ENCODE assay signal across 21 mouse cellular contexts in the genomic region with DNA sequence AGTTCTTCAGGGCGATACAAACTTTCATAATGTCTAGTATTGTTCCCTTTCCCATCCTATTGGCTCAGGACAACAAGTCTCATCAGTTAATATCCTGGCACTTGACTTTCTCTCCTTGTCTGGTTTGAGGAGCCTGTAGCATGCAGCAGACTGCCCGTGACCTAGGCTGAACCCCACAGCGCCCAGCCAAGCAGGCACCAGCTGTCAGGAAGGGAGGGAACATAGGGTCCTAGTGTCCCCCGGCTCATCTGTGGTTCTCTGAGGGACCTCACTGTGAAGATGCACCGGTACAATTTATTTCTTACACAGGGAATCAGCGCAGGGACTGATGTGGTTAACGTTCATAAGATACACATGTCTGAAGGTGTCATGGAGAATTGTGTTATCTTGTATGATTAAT. TPM values are rescaled to one million over a fixed set of nuclear protein-coding genes. Genes with fewer than 3 reads are reported as not detected.
DNase-seq lines count a peak whose midpoint lies in the region; ATAC-seq and TF ChIP-seq lines count a peak whose summit lies in the region.
"Had no signal": no experiment of that assay in that cellular context is flagged by ENCODE, and none has a peak within 500 bp of the region (broad histone marks: within the 10 kb centered on the region; RNA-seq: fewer than 3 reads in every experiment).

No protein-coding gene starts in this region.

- H3K36me3 ChIP-seq in lung, postnatal 0 days (ENCODE audit: insufficient read depth, low read length) = no peaks in the 10 kb centered on the region
- H3K36me3 ChIP-seq in embryonic facial prominence, embryonic 10.5 days (replicated peaks) = no peaks in the 10 kb centered on the region
- H3K36me3 ChIP-seq: intestine, embryonic 15.5 days; liver, embryonic 12.5 days; midbrain, embryonic 10.5 days; stomach, embryonic 15.5 days had no signal

- 53% methylated on average over 7 of the region's 7 CpGs for WGBS in lung, postnatal 0 days
- 62% methylated on average over 7 of the region's 7 CpGs for WGBS in embryonic facial prominence, embryonic 10.5 days

- peak; percentile 92 for DNase-seq in heart, adult 11 months
- DNase-seq in heart, postnatal 25 days (ENCODE audit: low spot score) = no peak
- DNase-seq in lung, postnatal 0 days (ENCODE audit: low spot score) = peak; percentile 16
- DNase-seq in lung, postnatal 14 days = no peak
- peak; percentile 32 for DNase-seq in embryo, embryonic 10.5 days (ENCODE audit: low spot score)
- DNase-seq in embryonic facial prominence, embryonic 10.5 days (ENCODE audit: low spot score) = peak; percentile 30
- DNase-seq in frontal cortex, postnatal 14 days (ENCODE audit: low spot score in 2 of 2) = no peak
- DNase-seq: adrenal gland, postnatal 36 days; cerebellum, adult 8-10 months; forebrain, postnatal 0 days; heart, postnatal 14 days; right cerebral cortex, postnatal 14 days had no signal

- TF ChIP-seq EP300 in lung, postnatal 0 days (IDR thresholded peaks at IDR 0.05) = no peak

- no peaks in the 10 kb centered on the region for H3K27me3 ChIP-seq in lung, postnatal 0 days (replicated peaks; ENCODE audit: insufficient read depth, low read length)
- H3K27me3 ChIP-seq in embryonic facial prominence, embryonic 10.5 days (replicated peaks; ENCODE audit: low read depth, poor library complexity, severe bottlenecking) = no peaks in the 10 kb centered on the region
- H3K27me3 ChIP-seq: intestine, embryonic 15.5 days; liver, embryonic 12.5 days; Patski; stomach, embryonic 15.5 days had no signal

- H3K9me3 ChIP-seq in lung, postnatal 0 days (ENCODE audit: low read length) = no peaks in the 10 kb centered on the region
- no peaks in the 10 kb centered on the region for H3K9me3 ChIP-seq in embryonic facial prominence, embryonic 10.5 days
- H3K9me3 ChIP-seq: intestine, embryonic 15.5 days; liver, embryonic 12.5 days; midbrain, embryonic 10.5 days; stomach, embryonic 15.5 days had no signal

- 0 out of 2 replicates have a peak, but pooled peaks have one; percentile 16 for ATAC-seq in lung, postnatal 0 days
- ATAC-seq: activated CD4-positive, CD25-positive, alpha-beta regulatory T cell, adult 4 months; forebrain, postnatal 0 days; intestine, embryonic 15.5 days; liver, embryonic 12.5 days; Patski had no signal

- no peak overlapping the region for H3K4me2 ChIP-seq in lung, postnatal 0 days (replicated peaks; ENCODE audit: low read depth, low read length)
- H3K4me2 ChIP-seq: heart, embryonic 11.5 days; intestine, embryonic 15.5 days; liver, embryonic 12.5 days; stomach, embryonic 15.5 days had no signal

- intact Hi-C loops in heart, postnatal 25 days (cut with DNase I) = loop anchor here (2.0 to 5.0 kb wide), 3 partner anchors 84 to 376 kb away; no protein-coding TSS in a partner anchor

- H3K4me1 ChIP-seq in lung, postnatal 0 days (ENCODE audit: insufficient read depth, low read depth, low read length) = 0 out of 2 replicates have a peak, but pooled peaks cover 5% of the 10 kb centered on the region
- peaks cover 15% of the 10 kb centered on the region for H3K4me1 ChIP-seq in embryonic facial prominence, embryonic 10.5 days
- H3K4me1 ChIP-seq: intestine, embryonic 15.5 days; liver, embryonic 12.5 days; stomach, embryonic 15.5 days had no signal

- no peak overlapping the region for H3K27ac ChIP-seq in lung, postnatal 0 days (ENCODE audit: low read length)
- no peak overlapping the region for H3K27ac ChIP-seq in embryonic facial prominence, embryonic 10.5 days (replicated peaks)
- H3K27ac ChIP-seq: intestine, embryonic 15.5 days; kidney, postnatal 0 days; liver, embryonic 12.5 days; midbrain, embryonic 10.5 days; stomach, embryonic 15.5 days had no signal

- no peak overlapping the region for H3K4me3 ChIP-seq in lung, postnatal 0 days (ENCODE audit: low read depth, low read length)
- H3K4me3 ChIP-seq in embryonic facial prominence, embryonic 10.5 days = no peak overlapping the region
- H3K4me3 ChIP-seq: intestine, embryonic 15.5 days; liver, embryonic 12.5 days; midbrain, embryonic 10.5 days; stomach, embryonic 15.5 days had no signal

- H3K9ac ChIP-seq in lung, postnatal 0 days (replicated peaks; ENCODE audit: low read depth) = no peak overlapping the region
- H3K9ac ChIP-seq: forebrain, postnatal 0 days; intestine, embryonic 15.5 days; liver, embryonic 12.5 days; stomach, embryonic 15.5 days had no signal

- TF ChIP-seq CTCF in lung, postnatal 0 days (IDR thresholded peaks at IDR 0.05) = no peak

RNA-seq across cellular contexts. Expression of a gene that starts 52.3 kb away (rescaled TPM):
- 1 to 10 TPM; 1.4 to 2.2 TPM for total RNA-seq in heart, postnatal 25 days (2021)
- polyA plus RNA-seq in lung, postnatal 0 days (2015; fragmentation: Nextera tagmentation; extraction: Ambion mirVana) = 6.3 and 8.2 TPM in 2 replicates
- polyA plus RNA-seq in embryonic facial prominence, embryonic 10.5 days (2016; fragmentation: Nextera tagmentation; extraction: Ambion mirVana) = 1.8 and 2.1 TPM in 2 replicates
- polyA plus RNA-seq: Patski had no signal

RNA-seq across cellular contexts. Expression of a gene that starts 52.6 kb away (rescaled TPM):
- 1 to 10 TPM in 1 of 2 experiments, under 1 TPM in 1; 0.86 to 1.7 TPM for total RNA-seq in heart, postnatal 25 days (2021)
- 0.39 and 0.44 TPM in 2 replicates for polyA plus RNA-seq in lung, postnatal 0 days (2015; fragmentation: Nextera tagmentation; extraction: Ambion mirVana)
- 0.05 and 0.13 TPM in 2 replicates for polyA plus RNA-seq in embryonic facial prominence, embryonic 10.5 days (2016; fragmentation: Nextera tagmentation; extraction: Ambion mirVana)
- polyA plus RNA-seq: embryonic facial prominence, embryonic 11.5 days; midbrain, embryonic 10.5 days had no signal

Comparison
In these comparisons a context has a peak if more than half of its experiments do, and no peak if none do; other contexts are left out.
1. DNase-seq: peak in heart, adult 11 months (single experiment), lung, postnatal 0 days (single experiment), embryo, embryonic 10.5 days (single experiment) and embryonic facial prominence, embryonic 10.5 days (single experiment); none in heart, postnatal 25 days (single experiment), lung, postnatal 14 days (single experiment) and frontal cortex, postnatal 14 days (0 of 2).